Mouse (Mus musculus): ENCODE measurements around the gene Ptcd1.

DNA sequence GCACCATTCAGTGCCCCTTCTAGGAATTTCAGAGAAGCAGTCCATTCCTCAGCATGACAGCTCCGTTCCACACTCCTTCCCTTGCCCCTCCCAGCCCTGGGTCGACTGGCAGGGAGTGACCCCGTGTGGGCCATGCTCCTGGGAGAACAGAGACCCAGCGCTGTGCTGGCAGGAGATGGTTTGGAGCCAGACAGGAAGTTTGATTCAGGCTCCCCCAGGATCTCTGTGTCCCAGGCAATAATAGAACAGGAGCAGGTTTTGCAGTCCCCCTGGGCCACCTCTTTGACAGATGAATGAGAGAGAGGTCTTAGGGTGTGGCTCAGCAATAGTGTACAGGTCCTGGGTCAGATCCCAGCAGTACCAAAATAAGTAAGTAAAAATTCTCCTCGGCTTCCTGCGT, 48.9 kb downstream of the Ptcd1 start:
- no peak for TF ChIP-seq CTCF (IDR thresholded peaks at IDR 0.05; ENCODE audit: control insufficient read depth, insufficient read depth, insufficient replicate concordance, low read depth, low read length)
- no peak for TF ChIP-seq POLR2A (IDR thresholded peaks at IDR 0.05; ENCODE audit: control insufficient read depth, low read depth, low read length)

Data from testis, adult 2 months (tissue).